Mouse (Mus musculus) forebrain, embryonic 10.5 days (tissue): ENCODE results near the gene Hs3st3a1. TPM values are rescaled to one million over a fixed set of nuclear protein-coding genes. Genes with fewer than 3 reads are reported as not detected.

Experiments
- DNase-seq: peaks from one replicate; pipeline ENCODE4 v3.0.0-alpha.2; 2017; ENCODE audit warnings: low spot score; ENCODE audit errors: extremely low spot score
- H3K27ac ChIP-seq: fragments of 300-500 bp; sonication (generic); 2 replicates; pipeline ENCODE4 v1.5.1; 2016; ENCODE audit warnings: mild to moderate bottlenecking
- H3K27me3 ChIP-seq: fragments of 300-500 bp; sonication (generic); 2 replicates; pipeline ENCODE4 v1.6.1; 2016; ENCODE audit warnings: mild to moderate bottlenecking; ENCODE audit not compliant: poor library complexity, severe bottlenecking
- H3K36me3 ChIP-seq: fragments of 300-500 bp; sonication (generic); replicated peaks from 2 replicates; pipeline ENCODE4 v1.6.1; 2016; ENCODE audit warnings: mild to moderate bottlenecking, moderate library complexity
- H3K4me1 ChIP-seq: fragments of 300-500 bp; sonication (generic); 2 replicates; pipeline ENCODE4 v1.6.1; 2016
- H3K4me3 ChIP-seq: fragments of 300-500 bp; sonication (generic); 2 replicates; pipeline ENCODE4 v1.5.1; 2016; ENCODE audit warnings: mild to moderate bottlenecking, moderate library complexity
- H3K9me3 ChIP-seq: fragments of 300-500 bp; sonication (generic); 2 replicates; pipeline ENCODE4 v1.6.1; 2016; ENCODE audit warnings: mild to moderate bottlenecking, moderate library complexity
- WGBS: fragments of 180-500 bp; shearing (Covaris S2); methylation state at CpG from one replicate; pipeline ENCODE4 v1.1.7; 2016; 5-methylcytosine and 5-hydroxymethylcytosine counted together
- polyA plus RNA-seq: library from polyadenylated mRNA; unstranded; fragments of >200 nt; fragmentation: Nextera tagmentation; extraction: Ambion mirVana; gene quantifications from 2 replicates; pipeline ENCODE4 v1.2.1, GENCODE M21; 2016

The Hs3st3a1 gene
- 0.72 and 1.0 TPM in 2 replicates for polyA plus RNA-seq

- Histone ChIP-seq H3K27me3 (peaks cover 79% of the 10 kb centered on the region), H3K4me3 (peak within 1 kb of the TSS; percentile 64), H3K27ac (peak within 1 kb of the TSS; percentile 87), H3K36me3 (no peaks in the 10 kb centered on the region), H3K4me1 (peaks cover 41% of the 10 kb centered on the region), H3K9me3 (no peaks in the 10 kb centered on the region)
- 0% methylated on average over 33 of the region's 36 CpGs for WGBS
- DNase-seq, result peak; percentile 80
These were observed at the start of gene Hs3st3a1 for GRCm38 (mm10) chr11:64434611-64435545. Gene Hs3st3a1 (plus strand): TSS chr11:64435332.

GRCm38 (mm10) chr11:64386333-64386732 is 48.8 kb upstream of the Hs3st3a1 start:
- H3K27me3 ChIP-seq, result no peaks in the 10 kb centered on the region
- H3K36me3 ChIP-seq, result no peaks in the 10 kb centered on the region
- no peaks in the 10 kb centered on the region for H3K4me1 ChIP-seq
- no peak overlapping the region for H3K27ac ChIP-seq
- H3K4me3 ChIP-seq, result no peak overlapping the region
- H3K9me3 ChIP-seq, result no peaks in the 10 kb centered on the region
- no peak for DNase-seq
- 92% methylated on average over 4 of the region's 4 CpGs for WGBS

GRCm38 (mm10) chr11:64396331-64396881 is 38.7 kb upstream of the Hs3st3a1 start:
- Histone ChIP-seq H3K4me3 (peak overlapping the region; percentile 22; the same call in 1 of the 2 replicates), H3K27me3 (peaks cover 37% of the 10 kb centered on the region), H3K27ac (peak overlapping the region; percentile 63), H3K4me1 (peaks cover 44% of the 10 kb centered on the region), H3K9me3 (no peaks in the 10 kb centered on the region), H3K36me3 (no peaks in the 10 kb centered on the region)
- DNase-seq, result peak; percentile 20
- WGBS, result 8% methylated on average over 7 of the region's 7 CpGs

GRCm38 (mm10) chr11:64396949-64397348 is 38.2 kb upstream of the Hs3st3a1 start:
- Histone ChIP-seq H3K9me3 (no peaks in the 10 kb centered on the region), H3K4me3 (no peak overlapping the region), H3K27ac (peak overlapping the region; percentile 63), H3K27me3 (peaks cover 37% of the 10 kb centered on the region), H3K4me1 (peaks cover 49% of the 10 kb centered on the region), H3K36me3 (no peaks in the 10 kb centered on the region)
- 58% methylated on average over 6 of the region's 6 CpGs for WGBS
- no peak for DNase-seq

GRCm38 (mm10) chr11:64397612-64398011 is 37.5 kb upstream of the Hs3st3a1 start:
- H3K36me3 ChIP-seq, result no peaks in the 10 kb centered on the region
- no peak for DNase-seq

GRCm38 (mm10) chr11:64400534-64401093 is 34.5 kb upstream of the Hs3st3a1 start:
- H3K9me3 ChIP-seq, result no peaks in the 10 kb centered on the region
- WGBS, result 28% methylated on average over 6 of the region's 6 CpGs
- H3K4me1 ChIP-seq, result peaks cover 48% of the 10 kb centered on the region
- DNase-seq, result peak; percentile 37
- H3K36me3 ChIP-seq, result no peaks in the 10 kb centered on the region
- peaks cover 44% of the 10 kb centered on the region for H3K27me3 ChIP-seq
- peak overlapping the region; percentile 63; the same call in 1 of the 2 replicates for H3K27ac ChIP-seq
- no peak overlapping the region for H3K4me3 ChIP-seq

More at GRCm38 (mm10) chr11:64397612-64398011, 37.5 kb upstream of the Hs3st3a1 start:
- Histone ChIP-seq H3K9me3 (no peaks in the 10 kb centered on the region), H3K27ac (no peak overlapping the region), H3K4me3 (no peak overlapping the region), H3K27me3 (peaks cover 38% of the 10 kb centered on the region), H3K4me1 (peaks cover 53% of the 10 kb centered on the region)
- 91% methylated on average over 3 of the region's 3 CpGs for WGBS

- peaks cover 8% of the 10 kb centered on the region; the same call in 1 of the 2 replicates for H3K9me3 ChIP-seq
- no peaks in the 10 kb centered on the region for H3K36me3 ChIP-seq
- DNase-seq, result no peak
- 98% methylated on average over 1 of the region's 1 CpGs for WGBS
- H3K4me3 ChIP-seq, result no peak overlapping the region
- no peaks in the 10 kb centered on the region for H3K27me3 ChIP-seq
- no peak overlapping the region for H3K27ac ChIP-seq
- H3K4me1 ChIP-seq, result no peaks in the 10 kb centered on the region
These were observed 16.2 kb upstream of the Hs3st3a1 start for GRCm38 (mm10) chr11:64418969-64419368.

- Histone ChIP-seq H3K27ac (peak overlapping the region; percentile 87), H3K4me1 (peaks cover 41% of the 10 kb centered on the region), H3K4me3 (peak overlapping the region; percentile 64), H3K36me3 (no peaks in the 10 kb centered on the region), H3K27me3 (peaks cover 88% of the 10 kb centered on the region), H3K9me3 (no peaks in the 10 kb centered on the region)
- under 1% methylated on average over 81 of the region's 81 CpGs for WGBS
- DNase-seq, result peak; percentile 64
These were observed 647 bp downstream of the Hs3st3a1 start for GRCm38 (mm10) chr11:64435546-64436411.

GRCm38 (mm10) chr11:64436412-64436727 is 1.2 kb downstream of the Hs3st3a1 start, which contains the start of gene F930015N05Rik:
Gene F930015N05Rik (minus strand): TSS chr11:64436653.
- H3K4me3 ChIP-seq, result peak within 1 kb of the TSS; percentile 64
- no peaks in the 10 kb centered on the region for H3K9me3 ChIP-seq
- H3K27me3 ChIP-seq, result peaks cover 92% of the 10 kb centered on the region
- under 1% methylated on average over 24 of the region's 24 CpGs for WGBS
- H3K4me1 ChIP-seq, result peaks cover 41% of the 10 kb centered on the region
- H3K36me3 ChIP-seq, result no peaks in the 10 kb centered on the region
- no peak for DNase-seq
- peak within 1 kb of the TSS; percentile 87 for H3K27ac ChIP-seq

- Histone ChIP-seq H3K27me3 (peaks cover 87% of the 10 kb centered on the region), H3K27ac (peak overlapping the region; percentile 87)
These were observed 1.7 kb downstream of the Hs3st3a1 start for GRCm38 (mm10) chr11:64436791-64437298.

GRCm38 (mm10) chr11:64437721-64438120 is 2.6 kb downstream of the Hs3st3a1 start:
- Histone ChIP-seq H3K27me3 (peaks cover 80% of the 10 kb centered on the region), H3K9me3 (no peaks in the 10 kb centered on the region), H3K27ac (no peak overlapping the region), H3K4me3 (peak overlapping the region; percentile 64), H3K36me3 (no peaks in the 10 kb centered on the region), H3K4me1 (peaks cover 45% of the 10 kb centered on the region)
- 15% methylated on average over 3 of the region's 3 CpGs for WGBS
- no peak for DNase-seq

More at GRCm38 (mm10) chr11:64436791-64437298, 1.7 kb downstream of the Hs3st3a1 start:
- Histone ChIP-seq H3K4me3 (peak overlapping the region; percentile 64), H3K36me3 (no peaks in the 10 kb centered on the region), H3K4me1 (peaks cover 42% of the 10 kb centered on the region), H3K9me3 (no peaks in the 10 kb centered on the region)
- DNase-seq, result no peak
- WGBS, result 13% methylated on average over 5 of the region's 5 CpGs

GRCm38 (mm10) chr11:64438909-64439308 is 3.8 kb downstream of the Hs3st3a1 start:
- H3K4me1 ChIP-seq, result peaks cover 45% of the 10 kb centered on the region
- DNase-seq, result no peak
- no peaks in the 10 kb centered on the region for H3K9me3 ChIP-seq
- 30% methylated on average over 3 of the region's 3 CpGs for WGBS
- H3K27me3 ChIP-seq, result peaks cover 73% of the 10 kb centered on the region
- H3K36me3 ChIP-seq, result no peaks in the 10 kb centered on the region
- no peak overlapping the region for H3K27ac ChIP-seq
- H3K4me3 ChIP-seq, result no peak overlapping the region
